In the genomic region with DNA sequence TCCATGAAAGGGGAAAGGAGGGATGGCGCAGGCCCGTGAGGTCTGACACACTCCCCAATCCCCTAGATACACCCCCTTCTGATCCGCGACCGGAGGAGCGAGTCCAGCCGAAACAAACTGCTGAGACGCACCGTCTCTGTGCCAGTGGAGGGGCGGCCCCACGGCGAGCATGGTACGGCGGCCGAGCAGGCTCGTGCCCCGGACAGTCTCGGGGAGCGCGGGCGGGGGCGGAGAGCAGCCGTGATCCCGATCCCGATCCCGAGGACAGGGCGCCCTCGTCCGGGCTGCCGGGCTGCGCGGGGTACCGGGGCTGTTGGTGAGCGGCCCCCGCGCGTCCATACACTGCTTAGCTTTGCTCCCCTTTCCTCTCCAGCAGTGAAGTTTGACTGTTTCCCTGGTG, we compare ENCODE assay signal across 8 mouse cellular contexts. TPM values are rescaled to one million over a fixed set of nuclear protein-coding genes. Genes with fewer than 3 reads are reported as not detected.
DNase-seq lines count a peak whose midpoint lies in the region; ATAC-seq lines count a peak whose summit lies in the region.

No protein-coding gene starts in this region.

- ATAC-seq in CD4-positive, CD25-positive, alpha-beta regulatory T cell, adult 4 months, result no peak
- ATAC-seq in hindbrain, embryonic 16.5 days, result peak; percentile 25; the same call in 1 of the 2 replicates
- ATAC-seq in limb, embryonic 12.5 days (ENCODE audit: insufficient number of reproducible peaks, insufficient read depth, low FRiP score, low TSS enrichment, low read depth), result 0 out of 2 replicates have a peak, but pooled peaks have one; percentile 7
- 0 out of 2 replicates have a peak, but pooled peaks have one; percentile 15 for ATAC-seq in midbrain, embryonic 13.5 days

- peak; percentile 33 for DNase-seq in CD4-positive, CD25-positive, alpha-beta regulatory T cell, adult 2 months (ENCODE audit: low read depth, low spot score)
- DNase-seq in cerebellum, postnatal 36 days, result peak; percentile 81 to 88
- DNase-seq in gastrocnemius, postnatal 14 days, result peak; percentile 90
- peak; percentile 46 for DNase-seq in spleen, postnatal 36 days (ENCODE audit: low spot score in 2 of 2)

- H3K36me3 ChIP-seq in hindbrain, embryonic 16.5 days (ENCODE audit: control insufficient read depth, insufficient read depth, low read length), result no peaks in the 10 kb centered on the region
- H3K36me3 ChIP-seq in limb, embryonic 12.5 days, result peaks cover 6% of the 10 kb centered on the region; the same call in 1 of the 2 replicates
- 0 out of 2 replicates have a peak, but pooled peaks cover 5% of the 10 kb centered on the region for H3K36me3 ChIP-seq in midbrain, embryonic 13.5 days

- no peaks in the 10 kb centered on the region for H3K27me3 ChIP-seq in hindbrain, embryonic 16.5 days (replicated peaks; ENCODE audit: control insufficient read depth, insufficient read depth, low read length)
- H3K27me3 ChIP-seq in limb, embryonic 12.5 days, result no peaks in the 10 kb centered on the region
- no peaks in the 10 kb centered on the region for H3K27me3 ChIP-seq in midbrain, embryonic 13.5 days

- peak overlapping the region; percentile 40 for H3K4me3 ChIP-seq in hindbrain, embryonic 16.5 days (ENCODE audit: low read length)
- peak overlapping the region; percentile 49 for H3K4me3 ChIP-seq in limb, embryonic 12.5 days (replicated peaks)
- peak overlapping the region; percentile 44 for H3K4me3 ChIP-seq in midbrain, embryonic 13.5 days (replicated peaks)

- H3K4me2 ChIP-seq in hindbrain, embryonic 16.5 days (ENCODE audit: low read length), result peak overlapping the region; percentile 70
- H3K4me2 ChIP-seq in limb, embryonic 12.5 days, result peak overlapping the region; percentile 82
- peak overlapping the region; percentile 81 for H3K4me2 ChIP-seq in midbrain, embryonic 13.5 days (replicated peaks)

- peak overlapping the region; percentile 78 for H3K27ac ChIP-seq in hindbrain, embryonic 16.5 days (ENCODE audit: low read depth, low read length)
- H3K27ac ChIP-seq in limb, embryonic 12.5 days, result peak overlapping the region; percentile 74
- H3K27ac ChIP-seq in midbrain, embryonic 13.5 days, result peak overlapping the region; percentile 86

- WGBS in hindbrain, embryonic 16.5 days, result under 1% methylated on average over 36 of the region's 37 CpGs
- WGBS in limb, embryonic 12.5 days, result under 1% methylated on average over 36 of the region's 37 CpGs
- under 1% methylated on average over 37 of the region's 37 CpGs for WGBS in midbrain, embryonic 13.5 days

- no peaks in the 10 kb centered on the region for H3K9me3 ChIP-seq in hindbrain, embryonic 16.5 days (ENCODE audit: control insufficient read depth, low read length)
- no peaks in the 10 kb centered on the region for H3K9me3 ChIP-seq in limb, embryonic 12.5 days
- H3K9me3 ChIP-seq in midbrain, embryonic 13.5 days, result no peaks in the 10 kb centered on the region

- intact Hi-C loops in gastrocnemius, postnatal 14 days (cut with DNase I; ENCODE audit: low total_unique reads), result no loop called here

- H3K4me1 ChIP-seq in hindbrain, embryonic 16.5 days (ENCODE audit: control insufficient read depth, insufficient read depth, low read depth, low read length), result peaks cover 56% of the 10 kb centered on the region
- H3K4me1 ChIP-seq in limb, embryonic 12.5 days (replicated peaks), result peaks cover 66% of the 10 kb centered on the region
- H3K4me1 ChIP-seq in midbrain, embryonic 13.5 days (replicated peaks), result peaks cover 91% of the 10 kb centered on the region

- H3K9ac ChIP-seq in hindbrain, embryonic 16.5 days (ENCODE audit: low read depth, low read length), result peak overlapping the region; percentile 59
- peak overlapping the region; percentile 70 for H3K9ac ChIP-seq in limb, embryonic 12.5 days (replicated peaks)
- H3K9ac ChIP-seq in midbrain, embryonic 13.5 days (replicated peaks), result peak overlapping the region; percentile 73

RNA-seq across cellular contexts. Expression of gene Syngap1, which starts 5.5 kb away (rescaled TPM):
- not detected for polyA plus RNA-seq in CD4-positive, CD25-positive, alpha-beta regulatory T cell, adult 4 months (2017; shearing (Covaris generic))
- 1 to 10 TPM; 5.8 to 6.1 TPM for total RNA-seq in gastrocnemius, postnatal 14 days (2021)
- polyA plus RNA-seq in hindbrain, embryonic 16.5 days (2015; fragmentation: Nextera tagmentation; extraction: Ambion mirVana), result 2.5 and 4.9 TPM in 2 replicates
- 3.4 and 4.0 TPM in 2 replicates for polyA plus RNA-seq in limb, embryonic 12.5 days (2016; fragmentation: Nextera tagmentation; extraction: Ambion mirVana)
- 5.0 and 6.2 TPM in 2 replicates for polyA plus RNA-seq in midbrain, embryonic 13.5 days (2015; fragmentation: Nextera tagmentation; extraction: Ambion mirVana)

RNA-seq across cellular contexts. Expression of gene Cuta, which starts 7.2 kb away (rescaled TPM):
- 100 to 1,000 TPM; 153 to 166 TPM for polyA plus RNA-seq in CD4-positive, CD25-positive, alpha-beta regulatory T cell, adult 4 months (2017; shearing (Covaris generic))
- 100 to 1,000 TPM in 1 of 2 experiments, 10 to 100 TPM in 1; 87.0 to 102 TPM for total RNA-seq in gastrocnemius, postnatal 14 days (2021)
- polyA plus RNA-seq in hindbrain, embryonic 16.5 days (2015; fragmentation: Nextera tagmentation; extraction: Ambion mirVana), result 140 and 150 TPM in 2 replicates
- polyA plus RNA-seq in limb, embryonic 12.5 days (2016; fragmentation: Nextera tagmentation; extraction: Ambion mirVana), result 173 and 188 TPM in 2 replicates
- polyA plus RNA-seq in midbrain, embryonic 13.5 days (2015; fragmentation: Nextera tagmentation; extraction: Ambion mirVana), result 145 and 148 TPM in 2 replicates

RNA-seq across cellular contexts. Expression of gene Phf1, which starts 13.7 kb away (rescaled TPM):
- polyA plus RNA-seq in CD4-positive, CD25-positive, alpha-beta regulatory T cell, adult 4 months (2017; shearing (Covaris generic)), result 10 to 100 TPM; 11.1 to 12.1 TPM
- 1 to 10 TPM; 4.1 TPM for total RNA-seq in gastrocnemius, postnatal 14 days (2021)
- polyA plus RNA-seq in hindbrain, embryonic 16.5 days (2015; fragmentation: Nextera tagmentation; extraction: Ambion mirVana), result 30.3 and 31.7 TPM in 2 replicates
- polyA plus RNA-seq in limb, embryonic 12.5 days (2016; fragmentation: Nextera tagmentation; extraction: Ambion mirVana), result 10.7 and 12.5 TPM in 2 replicates
- polyA plus RNA-seq in midbrain, embryonic 13.5 days (2015; fragmentation: Nextera tagmentation; extraction: Ambion mirVana), result 13.6 and 17.7 TPM in 2 replicates

RNA-seq across cellular contexts. Expression of gene Zbtb9, which starts 26.4 kb away (rescaled TPM):
- polyA plus RNA-seq in CD4-positive, CD25-positive, alpha-beta regulatory T cell, adult 4 months (2017; shearing (Covaris generic)), result 10 to 100 TPM; 11.5 to 15.6 TPM
- total RNA-seq in gastrocnemius, postnatal 14 days (2021), result 1 to 10 TPM; 1.6 to 2.6 TPM
- 13.0 and 15.6 TPM in 2 replicates for polyA plus RNA-seq in hindbrain, embryonic 16.5 days (2015; fragmentation: Nextera tagmentation; extraction: Ambion mirVana)
- polyA plus RNA-seq in limb, embryonic 12.5 days (2016; fragmentation: Nextera tagmentation; extraction: Ambion mirVana), result 15.8 and 17.8 TPM in 2 replicates
- polyA plus RNA-seq in midbrain, embryonic 13.5 days (2015; fragmentation: Nextera tagmentation; extraction: Ambion mirVana), result 18.9 and 20.8 TPM in 2 replicates

RNA-seq across cellular contexts. Expression of gene Kifc5b, which starts 29.7 kb away (rescaled TPM):
- 1 to 10 TPM; 1.4 to 3.3 TPM for polyA plus RNA-seq in CD4-positive, CD25-positive, alpha-beta regulatory T cell, adult 4 months (2017; shearing (Covaris generic))
- 1 to 10 TPM in 1 of 2 experiments, under 1 TPM in 1; 1.00 to 1.0 TPM for total RNA-seq in gastrocnemius, postnatal 14 days (2021)
- polyA plus RNA-seq in hindbrain, embryonic 16.5 days (2015; fragmentation: Nextera tagmentation; extraction: Ambion mirVana), result 2.6 and 3.6 TPM in 2 replicates
- 9.5 and 10.5 TPM in 2 replicates for polyA plus RNA-seq in limb, embryonic 12.5 days (2016; fragmentation: Nextera tagmentation; extraction: Ambion mirVana)
- polyA plus RNA-seq in midbrain, embryonic 13.5 days (2015; fragmentation: Nextera tagmentation; extraction: Ambion mirVana), result 4.2 and 4.4 TPM in 2 replicates

Comparison
In these comparisons a context has a peak if more than half of its experiments do, and no peak if none do; other contexts are left out.
1. DNase-seq: peak in every context shown above with its lines; median percentile 90 in gastrocnemius, postnatal 14 days; 84 in cerebellum, postnatal 36 days; 46 in spleen, postnatal 36 days; 33 in CD4-positive, CD25-positive, alpha-beta regulatory T cell, adult 2 months.